Mouse (Mus musculus) lung, adult 2 months (tissue): ENCODE data around the gene Apoc4.

Experiments
- CTCF ChIP-seq: fragments of 200-500 bp; IDR thresholded peaks from 2 replicates; pipeline ENCODE4 v1.5.1; 2011; ENCODE audit warnings: mild to moderate bottlenecking, low read length, control low read depth; ENCODE audit not compliant: insufficient read depth
- POLR2A ChIP-seq: fragments of 200-500 bp; IDR thresholded peaks from 2 replicates; pipeline ENCODE4 v1.6.1; 2011; ENCODE audit warnings: low read depth, mild to moderate bottlenecking, control low read depth, low read length, borderline replicate concordance; ENCODE audit errors: extremely low read depth

- no peak for TF ChIP-seq CTCF
- TF ChIP-seq POLR2A: no peak
These were observed 5.2 kb upstream of the Apoc4 start for GRCm38 (mm10) chr7:19686521-19686920.
